In genomic region chr10:16652450-16652849, GRCm38 (mm10) we compare ENCODE assay signal across 26 mouse cellular contexts.
A peak's percentile ranks its signal among the peaks of the same experiment; 100 is the strongest.
DNase-seq lines count a peak whose midpoint lies in the region; ATAC-seq lines count a peak whose summit lies in the region.
"Had no signal": no experiment of that assay in that cellular context is flagged by ENCODE, and none has a peak within 500 bp of the region (broad histone marks: within the 10 kb centered on the region; RNA-seq: fewer than 3 reads in every experiment).

No protein-coding gene starts in this region.

- H3K4me1 ChIP-seq in heart, embryonic 11.5 days (ENCODE audit: control insufficient read depth, insufficient read depth, low read length), result peaks cover 6% of the 10 kb centered on the region
- H3K4me1 ChIP-seq: embryonic facial prominence, embryonic 15.5 days; hindbrain, embryonic 15.5 days; intestine, embryonic 15.5 days; kidney, embryonic 15.5 days; limb, embryonic 12.5 days; liver, embryonic 15.5 days; midbrain, embryonic 13.5 days; neural tube, embryonic 13.5 days had no signal

- ATAC-seq in heart, embryonic 11.5 days (replicated peaks; ENCODE audit: insufficient number of reproducible peaks, low FRiP score, low TSS enrichment), result no peak
- peak; percentile 80 for ATAC-seq in monocyte, adult 5-6 weeks (replicated peaks; ENCODE audit: insufficient number of reproducible peaks, low FRiP score, low TSS enrichment, poor library complexity, severe bottlenecking)
- ATAC-seq: forebrain, postnatal 0 days; intestine, embryonic 15.5 days; midbrain, embryonic 13.5 days had no signal

- H3K4me3 ChIP-seq in heart, embryonic 11.5 days (ENCODE audit: low read depth, low read length), result no peak overlapping the region
- H3K4me3 ChIP-seq: embryonic facial prominence, embryonic 15.5 days; gastrocnemius, adult 2 months; heart, embryonic 13.5 days; hindbrain, embryonic 15.5 days; intestine, embryonic 15.5 days; kidney, embryonic 15.5 days; limb, embryonic 12.5 days; liver, embryonic 15.5 days; midbrain, embryonic 13.5 days; neural tube, embryonic 13.5 days had no signal

- no peak overlapping the region for H3K9ac ChIP-seq in heart, embryonic 11.5 days (ENCODE audit: low read depth, low read length)
- H3K9ac ChIP-seq: embryonic facial prominence, embryonic 15.5 days; forebrain, postnatal 0 days; heart, embryonic 13.5 days; hindbrain, embryonic 15.5 days; intestine, embryonic 15.5 days; kidney, embryonic 15.5 days; limb, embryonic 12.5 days; liver, embryonic 15.5 days; midbrain, embryonic 13.5 days; neural tube, embryonic 13.5 days had no signal

- H3K27me3 ChIP-seq in heart, embryonic 11.5 days (ENCODE audit: control insufficient read depth, insufficient read depth, low read length), result no peaks in the 10 kb centered on the region
- H3K27me3 ChIP-seq: embryonic facial prominence, embryonic 15.5 days; heart, embryonic 13.5 days; hindbrain, embryonic 15.5 days; intestine, embryonic 15.5 days; kidney, embryonic 15.5 days; limb, embryonic 12.5 days; liver, embryonic 15.5 days; midbrain, embryonic 13.5 days; neural tube, embryonic 13.5 days had no signal

- WGBS in heart, embryonic 11.5 days (ENCODE audit: insufficient replicate concordance), result 79% methylated on average over 4 of the region's 4 CpGs

- no peak overlapping the region for H3K4me2 ChIP-seq in heart, embryonic 11.5 days
- H3K4me2 ChIP-seq: embryonic facial prominence, embryonic 15.5 days; heart, embryonic 13.5 days; hindbrain, embryonic 15.5 days; intestine, embryonic 15.5 days; kidney, embryonic 15.5 days; limb, embryonic 12.5 days; liver, embryonic 15.5 days; midbrain, embryonic 13.5 days; neural tube, embryonic 13.5 days had no signal

- no peaks in the 10 kb centered on the region for H3K36me3 ChIP-seq in heart, embryonic 11.5 days (ENCODE audit: control insufficient read depth, insufficient read depth, low read length)
- H3K36me3 ChIP-seq: embryonic facial prominence, embryonic 15.5 days; heart, embryonic 13.5 days; hindbrain, embryonic 15.5 days; intestine, embryonic 15.5 days; kidney, embryonic 15.5 days; limb, embryonic 12.5 days; liver, embryonic 15.5 days; midbrain, embryonic 13.5 days; neural tube, embryonic 13.5 days had no signal

- no peaks in the 10 kb centered on the region for H3K9me3 ChIP-seq in heart, embryonic 11.5 days (replicated peaks; ENCODE audit: control insufficient read depth, low read length)
- H3K9me3 ChIP-seq: embryonic facial prominence, embryonic 15.5 days; heart, embryonic 13.5 days; hindbrain, embryonic 15.5 days; intestine, embryonic 15.5 days; kidney, embryonic 15.5 days; limb, embryonic 12.5 days; liver, embryonic 15.5 days; midbrain, embryonic 13.5 days; neural tube, embryonic 13.5 days had no signal

- no peak overlapping the region for H3K27ac ChIP-seq in heart, embryonic 11.5 days (ENCODE audit: low read depth, low read length)
- H3K27ac ChIP-seq: embryonic facial prominence, embryonic 15.5 days; gastrocnemius, adult 2 months; heart, embryonic 13.5 days; hindbrain, embryonic 15.5 days; intestine, embryonic 15.5 days; kidney, embryonic 15.5 days; limb, embryonic 12.5 days; liver, embryonic 15.5 days; midbrain, embryonic 13.5 days; neural tube, embryonic 13.5 days had no signal

- DNase-seq in heart, adult 8-10 months (ENCODE audit: low spot score), result peak; percentile 27
- peak; percentile 92 for DNase-seq in 416B (ENCODE audit: low read depth)
- DNase-seq in c-Kit-positive CD71-negative TER-119-negative erythroid progenitor cells, embryonic 14.5 days (ENCODE audit: low read depth), result peak; percentile 26
- DNase-seq in urinary bladder, postnatal 36 days (ENCODE audit: low spot score in 2 of 2), result no peak
- DNase-seq in right cerebral cortex, postnatal 4 days, result no peak
- no peak for DNase-seq in left cerebral cortex, adult 8-10 months (ENCODE audit: low spot score in 2 of 2)
- DNase-seq: adrenal gland, postnatal 14 days; cerebellum, adult 11-12 months; cerebellum, postnatal 25 days; forebrain, postnatal 0 days; gastrocnemius, adult 2 months; kidney, postnatal 4 days; layer of hippocampus, adult 9-11 months; spleen, adult 18-20 months; thymus, adult 2 months had no signal

Comparison
In these comparisons a context has a peak if more than half of its experiments do, and no peak if none do; other contexts are left out.
1. DNase-seq: peak in heart, adult 8-10 months (single experiment), 416B (single experiment) and c-Kit-positive CD71-negative TER-119-negative erythroid progenitor cells, embryonic 14.5 days (single experiment); none in urinary bladder, postnatal 36 days (0 of 2), right cerebral cortex, postnatal 4 days (single experiment) and left cerebral cortex, adult 8-10 months (0 of 2).